Mouse (Mus musculus): ENCODE results near the gene Tmem184b. TPM values are rescaled to one million over a fixed set of nuclear protein-coding genes. Genes with fewer than 3 reads are reported as not detected.

The Tmem184b gene
- total and polyA plus RNA-seq, 3 experiments, result 38.7 to 83.1 (median 42.9) TPM

- WGBS, result 85% methylated on average over 5 of the region's 5 CpGs
- intact Hi-C loops (cut with DNase I), result no loop called here
- TF ChIP-seq EP300 (IDR thresholded peaks at IDR 0.05; ENCODE audit: insufficient read depth, low read depth, low read length) (no peak), CTCF (IDR thresholded peaks at IDR 0.05) (no peak), POLR2A (IDR thresholded peaks at IDR 0.05; ENCODE audit: insufficient read depth, low read depth, low read length) (no peak)
- Histone ChIP-seq H3K79me2 (replicated peaks; ENCODE audit: control insufficient read depth, insufficient read depth, low read length) (no peaks in the 10 kb centered on the region), H3K9ac (ENCODE audit: low read depth, low read length) (no peak overlapping the region), H3K27me3 (ENCODE audit: control insufficient read depth, insufficient read depth, low read length) (no peaks in the 10 kb centered on the region), H3K36me3 (ENCODE audit: control insufficient read depth, insufficient read depth, low read length) (no peaks in the 10 kb centered on the region), H3K4me1 (ENCODE audit: control insufficient read depth, insufficient read depth, low read length) (peaks cover 13% of the 10 kb centered on the region), H3K27ac (no peak overlapping the region), H3K4me3 (no peak overlapping the region)
- no peak for DNase-seq
These were observed 49.6 kb downstream of the Tmem184b start for GRCm38 (mm10) chr15:79353690-79354305.

DNA sequence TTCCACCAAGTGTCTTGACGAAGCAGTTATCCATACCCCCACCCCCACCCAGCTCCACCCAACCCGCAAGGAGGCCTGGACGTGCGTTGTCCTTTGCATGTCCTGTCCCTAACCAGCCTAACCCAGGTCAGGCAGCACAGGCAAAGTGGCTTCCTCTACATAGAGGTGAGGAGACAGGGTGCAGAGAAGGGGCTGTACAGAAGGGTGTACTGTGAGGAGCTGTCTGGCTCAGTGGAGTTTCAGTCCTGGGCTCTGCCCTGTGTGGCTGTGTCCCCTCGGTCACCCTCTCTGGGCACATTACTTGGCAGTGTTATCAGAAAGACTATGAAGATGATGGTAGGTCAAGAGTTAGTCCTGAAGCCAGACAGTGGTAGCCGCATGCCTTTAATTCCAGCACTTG is 50.9 kb downstream of the Tmem184b start:
- intact Hi-C loops (cut with DNase I), result no loop called here
- TF ChIP-seq POLR2A (IDR thresholded peaks at IDR 0.05; ENCODE audit: insufficient read depth, low read depth, low read length) (no peak), CTCF (IDR thresholded peaks at IDR 0.05) (no peak), EP300 (IDR thresholded peaks at IDR 0.05; ENCODE audit: insufficient read depth, low read depth, low read length) (no peak)
- DNase-seq, result no peak
- Histone ChIP-seq H3K79me2 (replicated peaks; ENCODE audit: control insufficient read depth, insufficient read depth, low read length) (no peaks in the 10 kb centered on the region), H3K4me3 (no peak overlapping the region), H3K27ac (no peak overlapping the region), H3K27me3 (ENCODE audit: control insufficient read depth, insufficient read depth, low read length) (no peaks in the 10 kb centered on the region), H3K36me3 (ENCODE audit: control insufficient read depth, insufficient read depth, low read length) (no peaks in the 10 kb centered on the region), H3K9ac (ENCODE audit: low read depth, low read length) (no peak overlapping the region), H3K4me1 (ENCODE audit: control insufficient read depth, insufficient read depth, low read length) (peaks cover 16% of the 10 kb centered on the region)
- WGBS, result 74% methylated on average over 6 of the region's 6 CpGs

DNA sequence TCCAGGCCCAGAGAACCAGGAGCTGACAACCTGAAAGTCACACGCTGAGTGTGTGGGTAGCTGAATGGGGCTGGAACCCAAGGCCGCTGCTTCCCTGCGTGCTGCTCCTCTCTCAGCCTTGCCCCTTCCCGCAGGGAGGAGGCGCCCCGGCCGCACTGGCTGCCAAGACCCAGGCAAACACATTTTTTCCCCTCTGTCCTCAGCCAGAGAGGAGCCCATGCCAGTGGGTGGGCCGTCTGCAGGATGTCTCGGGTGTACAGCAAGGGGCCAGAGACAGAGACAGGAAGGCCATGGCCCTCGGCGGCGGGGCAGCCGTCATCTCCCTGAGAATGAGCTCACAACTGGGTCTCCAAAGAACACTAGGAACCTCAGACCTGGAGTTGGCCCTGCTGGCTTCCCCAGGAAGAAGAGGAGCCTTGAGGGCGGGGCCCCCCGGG is 52.0 kb downstream of the Tmem184b start:
- Histone ChIP-seq H3K27ac (peak overlapping the region; percentile 66), H3K36me3 (ENCODE audit: control insufficient read depth, insufficient read depth, low read length) (no peaks in the 10 kb centered on the region), H3K79me2 (replicated peaks; ENCODE audit: control insufficient read depth, insufficient read depth, low read length) (no peaks in the 10 kb centered on the region), H3K27me3 (ENCODE audit: control insufficient read depth, insufficient read depth, low read length) (no peaks in the 10 kb centered on the region), H3K4me3 (no peak overlapping the region; the same call in 1 of the 2 replicates), H3K4me1 (ENCODE audit: control insufficient read depth, insufficient read depth, low read length) (peaks cover 13% of the 10 kb centered on the region), H3K9ac (ENCODE audit: low read depth, low read length) (0 out of 2 replicates have a peak overlapping the region, but pooled peaks have one; percentile 24)
- TF ChIP-seq EP300 (IDR thresholded peaks at IDR 0.05; ENCODE audit: insufficient read depth, low read depth, low read length) (0 out of 2 replicates have a peak, but pooled peaks have one; percentile 20), POLR2A (IDR thresholded peaks at IDR 0.05; ENCODE audit: insufficient read depth, low read depth, low read length) (no peak), CTCF (IDR thresholded peaks at IDR 0.05) (peak; percentile 36)
- WGBS, result 21% methylated on average over 15 of the region's 15 CpGs
- intact Hi-C loops (cut with DNase I), result no loop called here
- DNase-seq, result peak; percentile 71 to 81

DNA sequence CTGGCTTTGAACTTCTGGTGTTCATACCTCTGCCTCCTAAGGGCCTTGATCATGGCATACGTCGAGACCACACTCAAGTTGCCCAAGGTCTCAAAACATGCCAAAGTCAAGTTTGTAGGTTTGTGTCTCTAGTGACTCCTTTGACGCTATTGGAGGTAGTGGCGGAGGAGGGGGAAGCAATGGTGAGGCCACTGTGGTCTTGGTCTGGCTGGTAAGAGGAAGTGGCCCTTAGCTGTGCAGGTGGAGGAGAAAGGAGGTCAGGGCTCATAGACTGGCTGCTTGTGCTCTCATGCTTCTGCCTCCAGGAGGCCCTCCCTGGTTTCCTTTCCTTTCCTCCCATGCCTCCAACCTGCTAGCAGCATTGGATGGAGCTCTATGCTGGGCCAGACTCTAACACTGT is 52.5 kb downstream of the Tmem184b start:
- H3K4me1 ChIP-seq (ENCODE audit: control insufficient read depth, insufficient read depth, low read length), result peaks cover 13% of the 10 kb centered on the region
- TF ChIP-seq EP300 (IDR thresholded peaks at IDR 0.05; ENCODE audit: insufficient read depth, low read depth, low read length) (no peak), CTCF (IDR thresholded peaks at IDR 0.05) (no peak)
- WGBS, result 92% methylated on average over 4 of the region's 4 CpGs
- peak overlapping the region; percentile 66 for H3K27ac ChIP-seq
- H3K36me3 ChIP-seq (ENCODE audit: control insufficient read depth, insufficient read depth, low read length), result no peaks in the 10 kb centered on the region
- no peaks in the 10 kb centered on the region for H3K79me2 ChIP-seq (replicated peaks; ENCODE audit: control insufficient read depth, insufficient read depth, low read length)
- H3K9ac ChIP-seq (ENCODE audit: low read depth, low read length), result 0 out of 2 replicates have a peak overlapping the region, but pooled peaks have one; percentile 20
- DNase-seq, result no peak
- no peaks in the 10 kb centered on the region for H3K27me3 ChIP-seq (ENCODE audit: control insufficient read depth, insufficient read depth, low read length)
- intact Hi-C loops (cut with DNase I), result no loop called here
- no peak overlapping the region; the same call in 1 of the 2 replicates for H3K4me3 ChIP-seq

GRCm38 (mm10) chr15:79348651-79349050 is 54.7 kb downstream of the Tmem184b start:
- no peak for TF ChIP-seq POLR2A (IDR thresholded peaks at IDR 0.05; ENCODE audit: insufficient read depth, low read depth, low read length)
- no peak for TF ChIP-seq EP300 (IDR thresholded peaks at IDR 0.05; ENCODE audit: insufficient read depth, low read depth, low read length)
- TF ChIP-seq CTCF (IDR thresholded peaks at IDR 0.05), result no peak
- intact Hi-C loops (cut with DNase I), result loop anchor here (5.0 kb wide), 1 partner anchor 106 kb away; no protein-coding TSS in a partner anchor
- peak in 1 of 2 experiments; percentile 24 for DNase-seq
- Histone ChIP-seq H3K27me3 (ENCODE audit: control insufficient read depth, insufficient read depth, low read length) (no peaks in the 10 kb centered on the region), H3K27ac (peak overlapping the region; percentile 94), H3K4me1 (ENCODE audit: control insufficient read depth, insufficient read depth, low read length) (peaks cover 13% of the 10 kb centered on the region), H3K9ac (ENCODE audit: low read depth, low read length) (peak overlapping the region; percentile 80), H3K36me3 (ENCODE audit: control insufficient read depth, insufficient read depth, low read length) (no peaks in the 10 kb centered on the region), H3K79me2 (replicated peaks; ENCODE audit: control insufficient read depth, insufficient read depth, low read length) (no peaks in the 10 kb centered on the region), H3K4me3 (peak overlapping the region; percentile 76)
- 49% methylated on average over 8 of the region's 8 CpGs for WGBS

- peak; percentile 84 to 85 for DNase-seq
- intact Hi-C loops (cut with DNase I), result loop anchor here (2.0 to 5.0 kb wide), 2 partner anchors 19 to 106 kb away; partner anchors contain the start of gene Pla2g6
- Histone ChIP-seq H3K27ac (peak overlapping the region; percentile 94), H3K79me2 (replicated peaks; ENCODE audit: control insufficient read depth, insufficient read depth, low read length) (no peaks in the 10 kb centered on the region), H3K9ac (ENCODE audit: low read depth, low read length) (peak overlapping the region; percentile 80), H3K4me3 (peak overlapping the region; percentile 76), H3K36me3 (ENCODE audit: control insufficient read depth, insufficient read depth, low read length) (no peaks in the 10 kb centered on the region), H3K4me1 (ENCODE audit: control insufficient read depth, insufficient read depth, low read length) (peaks cover 13% of the 10 kb centered on the region), H3K27me3 (ENCODE audit: control insufficient read depth, insufficient read depth, low read length) (no peaks in the 10 kb centered on the region)
- TF ChIP-seq CTCF (IDR thresholded peaks at IDR 0.05), result peak; percentile 67
- TF ChIP-seq EP300 (IDR thresholded peaks at IDR 0.05; ENCODE audit: insufficient read depth, low read depth, low read length), result 0 out of 2 replicates have a peak, but pooled peaks have one; percentile 42
- peak; percentile 6 for TF ChIP-seq POLR2A (IDR thresholded peaks at IDR 0.05; ENCODE audit: insufficient read depth, low read depth, low read length)
- under 1% methylated on average over 45 of the region's 46 CpGs for WGBS
These were observed 55.4 kb downstream of the Tmem184b start for GRCm38 (mm10) chr15:79347845-79348506.

Data from heart, adult 2 months (tissue).